ENCODE assay signal across 10 mouse cellular contexts in the genomic region with DNA sequence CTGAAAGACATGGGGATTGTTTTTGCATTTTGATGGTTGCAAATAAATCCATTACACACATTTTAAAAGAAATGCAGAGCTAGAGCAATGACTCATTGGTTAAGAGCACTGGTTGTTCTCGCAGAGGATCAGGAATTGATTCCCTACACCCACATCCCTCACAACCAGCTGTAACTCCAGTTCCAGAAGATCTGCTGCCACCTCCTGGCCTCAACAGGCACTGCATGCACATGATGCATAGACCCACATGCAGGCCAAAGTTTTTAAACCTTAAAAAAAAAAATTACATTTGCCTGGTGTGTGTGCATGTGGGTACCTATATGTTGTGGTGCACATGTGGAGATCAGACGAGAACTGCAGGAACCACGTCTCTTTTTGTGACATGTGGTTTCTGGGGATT. TPM values are rescaled to one million over a fixed set of nuclear protein-coding genes. Genes with fewer than 3 reads are reported as not detected.
DNase-seq lines count a peak whose midpoint lies in the region; ATAC-seq and TF ChIP-seq lines count a peak whose summit lies in the region.
"Had no signal": no experiment of that assay in that cellular context is flagged by ENCODE, and none has a peak within 500 bp of the region (broad histone marks: within the 10 kb centered on the region; RNA-seq: fewer than 3 reads in every experiment).

No protein-coding gene starts in this region.

- WGBS in heart, embryonic 11.5 days (ENCODE audit: insufficient replicate concordance): 62% methylated on average over 3 of the region's 3 CpGs
- 43% methylated on average over 3 of the region's 3 CpGs for WGBS in liver, embryonic 14.5 days (ENCODE audit: insufficient replicate concordance)

- no peaks in the 10 kb centered on the region; the same call in 1 of the 2 replicates for H3K4me1 ChIP-seq in heart, embryonic 11.5 days (ENCODE audit: control insufficient read depth, insufficient read depth, low read length)
- H3K4me1 ChIP-seq in liver, embryonic 14.5 days (replicated peaks; ENCODE audit: control insufficient read depth in 2 of 2, insufficient read depth in 2 of 2, low read length in 1 of 2): peaks cover 0 to 3% of the 10 kb centered on the region in 2 experiments; a peak in 1 of 4 replicates
- H3K4me1 ChIP-seq: embryonic facial prominence, embryonic 13.5 days; limb, embryonic 13.5 days had no signal

- TF ChIP-seq EP300 in liver, embryonic 14.5 days (IDR thresholded peaks at IDR 0.05; ENCODE audit: low read depth): no peak

- no peak overlapping the region for H3K27ac ChIP-seq in heart, embryonic 11.5 days (ENCODE audit: low read depth, low read length)
- no peak overlapping the region for H3K27ac ChIP-seq in liver, embryonic 14.5 days
- H3K27ac ChIP-seq: embryonic facial prominence, embryonic 13.5 days; limb, embryonic 13.5 days had no signal

- no peak for ATAC-seq in heart, embryonic 11.5 days (replicated peaks; ENCODE audit: insufficient number of reproducible peaks, low FRiP score, low TSS enrichment)
- no peak for ATAC-seq in liver, embryonic 14.5 days (ENCODE audit: insufficient read depth)

- H3K4me2 ChIP-seq in heart, embryonic 11.5 days: no peak overlapping the region
- H3K4me2 ChIP-seq in liver, embryonic 14.5 days (ENCODE audit: low read depth): no peak overlapping the region
- H3K4me2 ChIP-seq: embryonic facial prominence, embryonic 13.5 days; limb, embryonic 13.5 days had no signal

- H3K27me3 ChIP-seq in heart, embryonic 11.5 days (ENCODE audit: control insufficient read depth, insufficient read depth, low read length): no peaks in the 10 kb centered on the region
- H3K27me3 ChIP-seq in liver, embryonic 14.5 days (ENCODE audit: control insufficient read depth, insufficient read depth, low read length): no peaks in the 10 kb centered on the region
- H3K27me3 ChIP-seq: embryonic facial prominence, embryonic 13.5 days; limb, embryonic 13.5 days had no signal

- no peak overlapping the region for H3K9ac ChIP-seq in heart, embryonic 11.5 days (ENCODE audit: low read depth, low read length)
- H3K9ac ChIP-seq in liver, embryonic 14.5 days (replicated peaks): no peak overlapping the region
- H3K9ac ChIP-seq: embryonic facial prominence, embryonic 13.5 days; limb, embryonic 13.5 days had no signal

- TF ChIP-seq CTCF in liver, embryonic 14.5 days (IDR thresholded peaks at IDR 0.05; ENCODE audit: low read depth): peak; percentile 91

- H3K4me3 ChIP-seq in heart, embryonic 11.5 days (ENCODE audit: low read depth, low read length): no peak overlapping the region
- H3K4me3 ChIP-seq in liver, embryonic 14.5 days (ENCODE audit: insufficient read depth in 1 of 2, low read depth in 2 of 2, low read length in 2 of 2): no peak overlapping the region
- H3K4me3 ChIP-seq: embryonic facial prominence, embryonic 13.5 days; limb, embryonic 13.5 days had no signal

- H3K36me3 ChIP-seq in heart, embryonic 11.5 days (ENCODE audit: control insufficient read depth, insufficient read depth, low read length): no peaks in the 10 kb centered on the region
- no peaks in the 10 kb centered on the region for H3K36me3 ChIP-seq in liver, embryonic 14.5 days (replicated peaks; ENCODE audit: control insufficient read depth, insufficient read depth, low read depth)
- H3K36me3 ChIP-seq: embryonic facial prominence, embryonic 13.5 days; limb, embryonic 13.5 days had no signal

- no peaks in the 10 kb centered on the region for H3K9me3 ChIP-seq in heart, embryonic 11.5 days (replicated peaks; ENCODE audit: control insufficient read depth, low read length)
- no peaks in the 10 kb centered on the region for H3K9me3 ChIP-seq in liver, embryonic 14.5 days (ENCODE audit: control insufficient read depth, low read length)
- H3K9me3 ChIP-seq: embryonic facial prominence, embryonic 13.5 days; limb, embryonic 13.5 days had no signal

- DNase-seq in heart, adult 11 months: peak; percentile 74
- peak; percentile 16 for DNase-seq in ovary, postnatal 36 days (ENCODE audit: low spot score)
- DNase-seq in ovary, adult 18-20 months (ENCODE audit: low spot score): no peak
- DNase-seq in c-Kit-positive CD71-positive TER-119-positive erythroid progenitor cells, embryonic 14.5 days (ENCODE audit: low spot score): peak; percentile 31
- DNase-seq in liver, embryonic 14.5 days (ENCODE audit: low read depth in 3 of 3, low spot score in 3 of 3): peak in 1 of 3 experiments; percentile 12
- DNase-seq in spleen, postnatal 10 days (ENCODE audit: low spot score in 2 of 2): peak; percentile 44 to 72
- DNase-seq in frontal cortex, postnatal 14 days (ENCODE audit: low spot score in 2 of 2): no peak

RNA-seq across cellular contexts. Expression of gene Asgr2, which starts 17.7 kb away (rescaled TPM):
- polyA plus RNA-seq in heart, embryonic 11.5 days (2014; fragmentation: Nextera tagmentation; extraction: Ambion mirVana): 0.57 TPM in 1 of 2 replicates, not detected in the other
- 10.0 and 11.5 TPM in 2 replicates for polyA plus RNA-seq in liver, embryonic 14.5 days (2012; rRNA removed)
- polyA plus RNA-seq in liver, embryonic 14.5 days (2014; fragmentation: Nextera tagmentation; extraction: Ambion mirVana): 9.0 and 10.6 TPM in 2 replicates
- polyA plus RNA-seq: embryonic facial prominence, embryonic 13.5 days; limb, embryonic 13.5 days had no signal

RNA-seq across cellular contexts. Expression of gene Mgl2, which starts 20.0 kb away (rescaled TPM):
- polyA plus RNA-seq in heart, embryonic 11.5 days (2014; fragmentation: Nextera tagmentation; extraction: Ambion mirVana): 0.17 and 0.29 TPM in 2 replicates
- 1.1 and 1.2 TPM in 2 replicates for polyA plus RNA-seq in liver, embryonic 14.5 days (2012; rRNA removed)
- 1.9 and 2.2 TPM in 2 replicates for polyA plus RNA-seq in liver, embryonic 14.5 days (2014; fragmentation: Nextera tagmentation; extraction: Ambion mirVana)

RNA-seq across cellular contexts. Expression of gene Clec10a, which starts 45.9 kb away (rescaled TPM):
- polyA plus RNA-seq in heart, embryonic 11.5 days (2014; fragmentation: Nextera tagmentation; extraction: Ambion mirVana): not detected in 2 replicates
- 0.25 and 0.34 TPM in 2 replicates for polyA plus RNA-seq in liver, embryonic 14.5 days (2012; rRNA removed)
- polyA plus RNA-seq in liver, embryonic 14.5 days (2014; fragmentation: Nextera tagmentation; extraction: Ambion mirVana): 0.16 and 0.76 TPM in 2 replicates

RNA-seq across cellular contexts. Expression of gene Asgr1, which starts 56.3 kb away (rescaled TPM):
- 0.13 TPM in 1 of 2 replicates, not detected in the other for polyA plus RNA-seq in heart, embryonic 11.5 days (2014; fragmentation: Nextera tagmentation; extraction: Ambion mirVana)
- 1.3 TPM in 2 replicates for polyA plus RNA-seq in liver, embryonic 14.5 days (2012; rRNA removed)
- 2.6 and 4.1 TPM in 2 replicates for polyA plus RNA-seq in liver, embryonic 14.5 days (2014; fragmentation: Nextera tagmentation; extraction: Ambion mirVana)

Comparison
In these comparisons a context has a peak if more than half of its experiments do, and no peak if none do; other contexts are left out.
1. DNase-seq: peak in heart, adult 11 months (single experiment), ovary, postnatal 36 days (single experiment), c-Kit-positive CD71-positive TER-119-positive erythroid progenitor cells, embryonic 14.5 days (single experiment) and spleen, postnatal 10 days (2 of 2); none in ovary, adult 18-20 months (single experiment) and frontal cortex, postnatal 14 days (0 of 2).